Mouse (Mus musculus) stomach, adult 2 months (tissue): ENCODE results near the gene Fnbp4. TPM values are rescaled to one million over a fixed set of nuclear protein-coding genes. Genes with fewer than 3 reads are reported as not detected.

Experiments
- polyA plus RNA-seq: library from polyadenylated mRNA; depleted of rRNA; stranded (reverse); fragments of >200 nt; gene quantifications from 2 replicates; pipeline ENCODE4 v1.2.3, GENCODE M21; 2012; rRNA removed

Gene Fnbp4
- 7.0 and 10.4 TPM in 2 replicates for polyA plus RNA-seq

DNA sequence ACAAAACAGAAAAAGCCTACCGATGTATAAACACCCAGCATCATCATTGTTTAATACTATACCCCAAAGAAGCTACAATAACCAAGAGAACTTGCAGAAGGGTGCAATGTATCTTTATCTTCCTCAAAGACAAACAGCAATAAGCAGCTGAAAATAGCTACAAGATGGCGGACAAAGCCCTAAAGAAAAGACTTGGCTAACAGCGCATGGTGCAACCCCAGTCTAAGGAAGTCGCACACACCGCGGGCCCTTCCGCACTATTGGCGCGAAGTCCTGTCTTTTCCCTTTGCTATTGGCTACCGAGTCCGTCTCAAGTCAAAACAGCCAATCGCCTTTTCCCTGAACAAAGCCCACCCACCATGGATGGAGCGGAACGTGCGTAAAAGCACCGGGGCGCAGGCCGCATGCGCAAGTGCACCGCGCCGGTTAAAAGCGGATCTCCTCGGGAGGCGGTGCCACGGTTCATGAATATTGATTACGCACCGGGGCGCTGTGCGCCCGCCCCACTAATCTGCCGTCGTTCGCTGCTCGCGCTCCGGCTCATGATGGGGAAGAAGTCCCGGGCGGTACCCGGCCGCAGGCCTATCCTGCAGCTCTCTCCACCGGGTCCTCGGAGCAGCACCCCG lies at the start of gene Fnbp4:
Gene Fnbp4 (plus strand): TSS at position 318 of the 626 bp plus-strand sequence.

DNA sequence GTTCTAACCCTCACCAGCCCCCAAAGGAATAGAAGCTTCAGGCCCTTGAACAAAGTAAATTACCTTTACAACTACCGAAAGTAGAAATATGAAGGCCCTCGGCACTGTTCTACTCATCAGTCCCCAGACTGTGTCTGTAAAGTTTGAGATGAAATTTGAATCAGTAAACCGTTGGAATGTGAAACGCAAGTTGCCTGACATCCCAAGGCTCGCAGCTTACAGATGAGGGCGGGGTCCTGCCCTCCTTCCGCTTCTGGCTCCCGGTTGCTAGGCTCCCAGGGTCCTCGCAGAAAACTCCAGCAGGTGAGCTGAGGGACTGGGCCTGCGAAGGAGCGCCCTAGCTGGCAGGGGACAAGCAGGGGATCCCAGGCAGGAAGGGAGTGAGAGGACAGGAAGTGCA lies 37.3 kb downstream of the Fnbp4 start, which contains the start of gene Agbl2:
Gene Agbl2 (plus strand): TSS at position 270 of the 400 bp plus-strand sequence.

Other genes starting within 250 kb of the Fnbp4 start
- 1.3 and 1.8 TPM in 2 replicates for gene Ptprj, start 164.7 kb upstream of the Fnbp4 start, polyA plus RNA-seq
- 0.39 and 1.4 TPM in 2 replicates for gene Nup160, start 68.2 kb upstream of the Fnbp4 start, polyA plus RNA-seq
- 0.06 and 0.16 TPM in 2 replicates for gene Agbl2, start 37.4 kb downstream of the Fnbp4 start, polyA plus RNA-seq
- 10.6 and 13.3 TPM in 2 replicates for gene Mtch2, start 101.8 kb downstream of the Fnbp4 start, polyA plus RNA-seq
- gene C1qtnf4, start 140.5 kb downstream of the Fnbp4 start, polyA plus RNA-seq: 15.3 and 40.4 TPM in 2 replicates
- 5.2 and 5.5 TPM in 2 replicates for gene Kbtbd4, start 159.4 kb downstream of the Fnbp4 start, polyA plus RNA-seq
- 61.9 and 81.8 TPM in 2 replicates for gene Ndufs3, start 159.5 kb downstream of the Fnbp4 start, polyA plus RNA-seq
- gene Celf1, start 195.0 kb downstream of the Fnbp4 start, polyA plus RNA-seq: 10.4 and 11.2 TPM in 2 replicates